Mouse (Mus musculus) adrenal gland, postnatal 25 days (tissue): ENCODE measurements around the gene Ifih1. TPM values are rescaled to one million over a fixed set of nuclear protein-coding genes. Genes with fewer than 3 reads are reported as not detected.

Experiments
- DNase-seq: peaks from one replicate; pipeline ENCODE4 v3.0.0; 2021; ENCODE audit warnings: mixed read lengths
- total RNA-seq: library from RNA; stranded (reverse); gene quantifications from 2 replicates; pipeline ENCODE4 v1.2.3, GENCODE M21; 2021

Gene Ifih1
- total RNA-seq, 1 experiment from 2014 or later: 17.2 TPM

DNA sequence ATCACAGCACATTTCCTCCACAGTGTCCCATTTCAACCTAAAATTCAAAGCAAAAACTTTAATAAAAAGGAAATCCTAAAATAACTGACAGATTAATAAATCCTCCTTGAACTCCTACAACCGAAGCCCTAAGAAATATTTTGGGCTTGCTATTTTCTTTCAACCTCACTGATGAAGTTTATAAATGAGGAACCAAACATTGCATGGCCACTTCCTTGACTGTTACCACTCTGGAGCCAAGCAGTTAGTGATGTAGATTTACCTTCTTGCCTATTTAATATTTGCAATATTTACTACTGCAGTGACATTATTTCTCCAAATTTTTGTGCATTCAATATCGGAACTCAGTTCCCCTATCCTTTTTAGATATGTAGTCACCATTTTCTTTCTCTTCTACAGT is 6.2 kb downstream of the Ifih1 start:
- no peak for DNase-seq

GRCm38 (mm10) chr2:62630446-62630845 is 15.6 kb downstream of the Ifih1 start:
- no peak for DNase-seq

DNA sequence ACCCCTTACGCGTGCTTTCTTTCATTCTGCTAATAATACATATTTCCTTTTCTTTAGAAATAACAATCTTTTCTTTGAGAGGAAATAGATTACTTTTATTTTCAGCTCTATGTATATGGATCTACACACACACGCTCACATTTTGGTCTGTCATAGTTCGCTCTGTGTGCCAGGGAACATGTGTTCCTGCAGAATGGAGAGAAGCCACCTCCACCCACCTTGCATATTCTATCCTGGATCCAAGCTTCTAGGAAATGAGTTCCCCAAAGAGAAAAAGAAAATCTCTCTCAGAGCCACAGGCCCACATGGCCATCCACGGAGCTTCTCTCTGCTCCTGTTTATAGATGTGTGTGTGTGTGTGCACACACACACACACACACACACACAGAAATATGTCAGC is 17.7 kb downstream of the Ifih1 start:
- no peak for DNase-seq

DNA sequence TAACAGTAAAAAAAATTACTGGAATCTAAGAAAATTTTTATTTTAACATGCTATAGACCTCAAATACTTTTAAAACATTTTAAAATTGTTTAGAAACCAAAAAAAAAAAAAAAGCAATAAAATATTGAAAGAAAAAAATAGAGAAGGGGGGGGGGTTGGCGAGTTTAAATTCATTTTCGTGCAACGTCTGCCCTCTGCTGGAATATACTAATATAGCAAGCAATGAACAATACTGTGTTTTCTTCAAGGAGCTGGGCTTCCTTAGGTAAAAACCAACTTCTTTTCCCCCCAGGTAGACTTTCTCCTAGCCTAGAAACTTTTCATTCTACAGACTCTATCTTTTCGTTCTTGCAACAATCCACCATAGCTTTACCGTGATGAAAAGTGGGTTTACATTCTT is 18.3 kb downstream of the Ifih1 start:
- DNase-seq: no peak

- DNase-seq: no peak
These were observed 23.0 kb downstream of the Ifih1 start for GRCm38 (mm10) chr2:62623024-62623441.

DNA sequence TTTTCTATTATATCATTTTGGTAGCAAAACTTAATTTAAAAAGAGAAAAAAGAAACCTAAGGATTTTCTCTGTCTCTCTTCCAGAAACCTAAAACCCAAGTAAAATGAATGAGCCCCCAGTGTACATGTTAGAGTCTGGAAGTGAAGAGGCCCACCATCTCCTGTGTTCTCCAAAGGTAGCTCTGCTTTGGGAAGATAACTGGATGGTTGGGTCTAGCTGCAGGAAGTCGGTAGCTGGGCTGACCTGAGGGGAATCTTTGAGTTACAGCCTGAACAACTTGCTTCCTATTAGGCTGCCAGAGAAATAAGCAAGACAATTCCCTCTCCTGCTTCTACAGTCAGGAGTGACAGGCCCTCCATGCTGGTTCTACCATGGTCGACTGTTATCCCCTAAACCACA is 26.4 kb downstream of the Ifih1 start:
- DNase-seq: no peak

DNA sequence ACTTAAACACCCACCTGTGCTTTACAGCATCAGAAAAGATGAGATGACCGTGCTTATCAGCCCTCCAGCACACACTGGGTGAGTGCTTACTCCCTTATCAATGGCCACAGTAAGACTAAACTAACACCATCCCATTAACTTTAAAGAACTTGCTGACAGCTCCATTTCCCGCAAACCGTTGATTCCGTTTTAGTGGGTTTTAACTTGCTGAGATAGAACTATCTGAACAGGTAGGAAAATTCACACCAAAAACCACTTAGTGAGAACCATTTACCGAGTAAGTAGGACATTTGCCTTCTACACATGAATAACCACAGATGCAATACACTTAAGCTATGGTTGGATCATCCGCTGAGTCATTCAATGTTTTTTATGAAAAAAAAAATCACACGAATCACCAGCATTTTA is 27.1 kb downstream of the Ifih1 start:
- DNase-seq: no peak

GRCm38 (mm10) chr2:62613133-62613532 is 32.9 kb downstream of the Ifih1 start:
- no peak for DNase-seq

DNA sequence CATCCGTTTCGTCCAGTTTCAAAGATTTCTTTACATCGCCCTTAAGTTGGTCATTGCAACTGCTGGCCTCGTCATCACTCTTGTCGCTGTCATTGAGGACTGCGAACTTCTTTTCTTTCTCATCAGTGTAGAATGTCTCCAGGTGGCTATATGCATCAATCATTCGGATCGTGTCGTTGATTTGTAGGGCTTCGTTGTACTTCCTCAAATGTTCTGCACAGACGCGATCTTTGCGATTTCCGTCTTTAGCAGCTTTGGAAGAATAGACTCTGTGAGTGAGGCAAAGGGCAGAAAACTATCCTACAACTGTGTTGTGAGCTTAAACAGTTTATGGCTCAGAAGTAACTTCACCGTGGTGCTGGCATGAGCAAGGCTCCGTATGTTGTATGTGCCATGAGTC is 39.9 kb downstream of the Ifih1 start:
- no peak for DNase-seq

- DNase-seq: no peak
These were observed 42.5 kb downstream of the Ifih1 start for GRCm38 (mm10) chr2:62603530-62603929.

DNA sequence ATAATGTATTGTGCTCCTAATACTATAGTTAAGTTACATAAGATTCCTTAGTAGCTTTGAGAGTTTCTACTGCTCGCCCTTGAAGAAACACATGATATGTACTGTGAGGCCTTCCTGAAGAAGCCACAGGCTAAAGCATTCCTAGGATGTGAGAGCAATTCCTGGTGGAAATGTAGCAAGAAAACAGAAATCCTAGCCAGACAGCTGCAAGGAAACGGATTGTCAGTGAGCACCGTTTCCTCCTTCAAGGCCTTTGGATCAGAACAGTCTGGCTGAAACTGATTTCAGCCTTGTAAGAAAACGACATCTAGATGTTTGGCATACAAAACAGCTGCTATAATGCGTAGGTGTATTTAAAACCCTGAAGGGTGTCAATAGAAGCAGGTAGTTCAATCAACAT is 49.5 kb downstream of the Ifih1 start:
- DNase-seq: no peak

DNA sequence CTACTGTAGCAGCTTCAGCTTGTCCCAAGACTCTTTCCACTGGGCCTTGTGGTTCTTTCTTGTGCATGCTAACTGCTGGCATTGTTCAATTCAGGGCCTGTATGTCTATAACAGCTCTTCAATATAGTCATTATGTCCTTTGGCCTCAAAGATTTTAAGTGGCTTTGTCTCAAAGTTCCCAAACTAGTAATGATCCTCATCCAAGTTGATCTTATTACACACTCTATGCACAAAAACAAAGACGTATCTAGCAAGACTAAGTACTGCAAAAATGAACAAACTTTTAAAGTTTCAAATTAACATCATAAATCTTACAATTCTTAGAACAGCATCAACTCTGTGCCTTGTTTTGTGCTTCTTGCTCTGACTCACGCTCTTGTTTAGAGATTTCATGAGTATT is 51.6 kb downstream of the Ifih1 start:
- no peak for DNase-seq

GRCm38 (mm10) chr2:62591555-62591954 is 54.5 kb downstream of the Ifih1 start:
- DNase-seq: no peak

- DNase-seq: no peak
These were observed 56.7 kb downstream of the Ifih1 start for GRCm38 (mm10) chr2:62589333-62589732.

GRCm38 (mm10) chr2:62585769-62586168 is 60.3 kb downstream of the Ifih1 start:
- no peak for DNase-seq

GRCm38 (mm10) chr2:62574962-62575361 is 71.1 kb downstream of the Ifih1 start:
- no peak for DNase-seq

GRCm38 (mm10) chr2:62574250-62574649 is 71.8 kb downstream of the Ifih1 start:
- DNase-seq: no peak

- no peak for DNase-seq
These were observed 72.3 kb downstream of the Ifih1 start, which contains the start of gene Fap for GRCm38 (mm10) chr2:62573753-62574159. TSS of gene Fap (minus strand) at chr2:62574075.

DNA sequence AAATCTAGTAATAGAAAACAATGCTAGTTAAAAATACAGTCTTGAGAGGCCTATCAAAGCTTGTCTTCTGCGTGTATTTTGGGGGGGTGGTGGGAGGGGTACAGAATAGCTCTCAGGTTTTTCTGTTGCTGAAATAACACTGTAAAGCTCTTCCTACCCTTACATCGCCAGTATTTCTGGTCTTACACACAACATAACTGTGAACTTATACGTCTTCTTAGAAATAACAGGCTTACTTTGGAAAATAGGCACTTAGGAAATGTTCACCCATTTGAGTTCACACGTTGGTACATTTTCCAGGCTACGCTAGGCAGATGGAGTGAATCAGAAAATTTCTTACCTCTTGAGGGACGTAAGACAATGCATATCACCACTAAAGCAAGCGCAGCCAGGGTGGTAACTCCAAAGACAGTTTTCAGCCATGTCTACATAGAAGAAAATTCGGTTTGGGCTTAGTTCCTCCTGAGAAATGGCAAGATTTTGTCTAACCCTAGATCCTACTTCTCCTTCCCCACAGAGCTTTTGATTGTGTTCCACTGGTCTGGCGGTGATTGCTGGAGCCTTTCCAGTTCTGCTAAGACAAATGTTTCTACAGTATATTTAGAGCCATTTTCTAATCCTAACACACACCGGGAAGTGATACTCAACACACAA is 72.8 kb downstream of the Ifih1 start:
- no peak for DNase-seq

GRCm38 (mm10) chr2:62564687-62565086 is 81.4 kb downstream of the Ifih1 start:
- DNase-seq: no peak

DNA sequence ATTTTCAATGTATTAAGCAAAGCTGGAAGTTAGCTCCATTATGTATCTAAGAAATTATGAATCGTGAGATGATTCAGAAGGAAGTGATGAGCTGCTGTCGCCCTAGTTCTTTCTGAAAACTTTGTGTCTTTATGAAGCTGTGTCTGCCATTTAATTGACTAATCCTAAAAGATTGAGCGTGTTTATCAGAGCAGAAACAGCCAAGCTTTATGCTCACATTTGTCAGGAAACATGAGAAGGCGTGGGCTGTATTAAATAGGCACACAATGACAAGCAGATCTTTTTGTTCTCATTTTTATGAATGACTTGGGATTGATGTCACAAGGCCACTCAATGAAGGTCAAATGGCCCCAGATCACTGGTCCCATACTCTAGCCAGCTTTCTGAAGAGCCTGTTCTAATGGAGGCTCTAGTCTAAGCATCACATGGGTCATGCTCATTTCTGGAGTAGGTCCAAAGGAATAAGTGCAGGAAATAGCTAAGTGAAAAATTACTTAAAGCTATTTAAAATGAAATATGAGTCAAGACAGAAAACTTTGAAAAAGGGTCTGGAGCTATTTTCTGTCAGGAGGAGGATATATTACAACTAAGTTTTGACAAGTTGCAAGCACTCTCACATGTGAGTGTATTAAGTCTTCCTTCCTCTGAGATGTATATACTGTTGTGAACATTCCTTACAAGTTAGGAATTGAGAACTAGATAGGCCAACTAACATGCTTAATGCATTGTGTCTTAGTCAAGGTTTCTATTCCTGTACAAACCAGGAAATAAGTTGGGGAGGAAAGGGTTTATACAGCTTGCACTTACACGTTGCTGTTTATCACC is 83.2 kb downstream of the Ifih1 start:
- no peak for DNase-seq

DNA sequence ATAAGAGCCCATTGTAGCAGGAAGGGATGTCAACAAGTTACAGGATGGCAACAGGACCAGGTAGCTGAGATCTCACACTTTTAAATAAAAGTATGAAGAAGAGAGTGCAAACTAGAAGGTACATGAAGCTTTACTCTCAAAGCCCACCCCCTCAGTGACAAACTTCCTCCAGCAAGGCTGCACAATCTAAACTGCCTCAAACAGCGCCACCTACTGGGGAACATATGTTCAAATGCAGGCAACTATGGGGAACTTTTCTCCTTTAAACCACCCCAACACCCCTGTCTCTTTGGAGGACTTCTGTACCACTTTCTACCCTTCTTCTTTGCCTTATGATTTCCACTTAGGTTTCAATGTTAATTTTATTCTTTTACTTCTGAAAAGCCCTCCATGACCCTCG is 88.6 kb downstream of the Ifih1 start:
- DNase-seq: no peak

- DNase-seq: no peak
These were observed 89.7 kb downstream of the Ifih1 start for GRCm38 (mm10) chr2:62556349-62556748.

- no peak for DNase-seq
These were observed 96.4 kb downstream of the Ifih1 start for GRCm38 (mm10) chr2:62549659-62550058.
